Mouse (Mus musculus) heart, adult 2 months (tissue): ENCODE measurements around the gene Rbak. TPM values are rescaled to one million over a fixed set of nuclear protein-coding genes. Genes with fewer than 3 reads are reported as not detected.
A peak's percentile ranks its signal among the peaks of the same experiment; 100 is the strongest.
"Not testable (repeated sequence)": the region's sequence is repeated elsewhere in the genome, so short reads cannot be mapped to it uniquely, and the experiment has no call there.

Experiments used
- DNase-seq, 2 experiments: peaks; one replicate each; pipeline ENCODE4 v3.0.0; 2021
- H3K27ac ChIP-seq: fragments of 200-600 bp; 2 replicates; pipeline ENCODE4 v1.8.1; 2022
- H3K27me3 ChIP-seq: fragments of 200-500 bp; 2 replicates; pipeline ENCODE4 v1.6.1; 2012; ENCODE audit warnings: mild to moderate bottlenecking, low read length, inconsistent platforms, mixed read lengths; ENCODE audit not compliant: control insufficient read depth, insufficient read depth
- H3K36me3 ChIP-seq: fragments of 200-500 bp; 2 replicates; pipeline ENCODE4 v1.6.1; 2012; ENCODE audit warnings: low read length, inconsistent platforms; ENCODE audit not compliant: control insufficient read depth, insufficient read depth
- H3K4me1 ChIP-seq: fragments of 200-500 bp; 2 replicates; pipeline ENCODE4 v1.6.1; 2011; ENCODE audit warnings: low read length; ENCODE audit not compliant: control insufficient read depth, insufficient read depth
- H3K4me3 ChIP-seq: fragments of 200-600 bp; 2 replicates; pipeline ENCODE4 v1.8.1; 2022
- H3K79me2 ChIP-seq: fragments of 200-500 bp; replicated peaks from 2 replicates; pipeline ENCODE4 v1.6.1; 2012; ENCODE audit warnings: mild to moderate bottlenecking, inconsistent platforms, low read length, moderate library complexity, mixed read lengths; ENCODE audit not compliant: control insufficient read depth, insufficient read depth
- H3K9ac ChIP-seq: fragments of 200-500 bp; 2 replicates; pipeline ENCODE4 v1.6.1; 2012; ENCODE audit warnings: low read depth, mild to moderate bottlenecking, control low read depth, inconsistent platforms, low read length, mixed read lengths
- CTCF ChIP-seq: fragments of 200-600 bp; IDR thresholded peaks from 2 replicates; pipeline ENCODE4 v1.8.1; 2022; ENCODE audit warnings: antibody characterized with exemption, mild to moderate bottlenecking, moderate library complexity
- EP300 ChIP-seq: fragments of 200-500 bp; IDR thresholded peaks from 2 replicates; pipeline ENCODE4 v1.6.1; 2011; ENCODE audit warnings: low read depth, low read length, control low read depth; ENCODE audit not compliant: insufficient read depth
- POLR2A ChIP-seq: fragments of 200-500 bp; IDR thresholded peaks from 2 replicates; pipeline ENCODE4 v1.6.1; 2011; ENCODE audit warnings: mild to moderate bottlenecking, low read depth, low read length, control low read depth; ENCODE audit not compliant: insufficient read depth
- WGBS: fragments of 180-500 bp; shearing (Covaris S2); methylation state at CpG from one replicate; pipeline ENCODE4 v1.1.7; 2018; 5-methylcytosine and 5-hydroxymethylcytosine counted together
- intact Hi-C: fragments of 180-260 bp; cut with DNase I; formaldehyde crosslinking; loops from one replicate; pipeline ENCODE4 v1.15.1; 2025
- polyA plus RNA-seq: library from polyadenylated mRNA; depleted of rRNA; stranded (reverse); fragments of >200 nt; gene quantifications from 2 replicates; pipeline ENCODE4 v1.2.3, GENCODE M21; 2012
- total RNA-seq, 2 experiments: library from RNA; stranded (reverse); gene quantifications; 2 replicates each; pipeline ENCODE4 v1.2.3; 2021

The Rbak gene
- total and polyA plus RNA-seq, 3 experiments, result 1.9 to 4.4 (median 4.3) TPM

- Histone ChIP-seq H3K79me2 (no peaks in the 10 kb centered on the region), H3K27me3 (no peaks in the 10 kb centered on the region; the same call in 1 of the 2 replicates), H3K36me3 (no peaks in the 10 kb centered on the region), H3K9ac (no peak overlapping the region), H3K27ac (no peak overlapping the region), H3K4me1 (no peaks in the 10 kb centered on the region), H3K4me3 (no peak overlapping the region)
- 68% methylated on average over 4 of the region's 4 CpGs for WGBS
- no peak for DNase-seq
- intact Hi-C loops, result no loop called here
- no peak for TF ChIP-seq POLR2A
- no peak for TF ChIP-seq CTCF
- TF ChIP-seq EP300, result no peak
These were observed 15.9 kb upstream of the Rbak start for GRCm38 (mm10) chr5:143196506-143196905.

- WGBS, result 64% methylated on average over 2 of the region's 2 CpGs
- TF ChIP-seq EP300, result no peak
These were observed 14.6 kb upstream of the Rbak start for GRCm38 (mm10) chr5:143195166-143195565.

GRCm38 (mm10) chr5:143194747-143195146, 14.2 kb upstream of the Rbak start:
- WGBS, result 53% methylated on average over 8 of the region's 8 CpGs
- DNase-seq, H3K79me2 ChIP-seq, H3K27me3 ChIP-seq, H3K27ac ChIP-seq, H3K4me3 ChIP-seq, H3K4me1 ChIP-seq, intact Hi-C loops, H3K9ac ChIP-seq, H3K36me3 ChIP-seq: not testable (repeated sequence)

More at GRCm38 (mm10) chr5:143195166-143195565, 14.6 kb upstream of the Rbak start:
- Histone ChIP-seq H3K4me3 (no peak overlapping the region), H3K27me3 (no peaks in the 10 kb centered on the region; the same call in 1 of the 2 replicates), H3K9ac (no peak overlapping the region), H3K27ac (no peak overlapping the region), H3K4me1 (no peaks in the 10 kb centered on the region), H3K36me3 (no peaks in the 10 kb centered on the region), H3K79me2 (no peaks in the 10 kb centered on the region)
- DNase-seq, result no peak
- intact Hi-C loops, result no loop called here

- DNase-seq, result no peak
- 78% methylated on average over 8 of the region's 8 CpGs for WGBS
- no peaks in the 10 kb centered on the region for H3K4me1 ChIP-seq
- H3K79me2 ChIP-seq, result no peaks in the 10 kb centered on the region
- intact Hi-C loops, result no loop called here
- no peak overlapping the region for H3K4me3 ChIP-seq
- TF ChIP-seq EP300, result no peak
- TF ChIP-seq CTCF, result no peak
- TF ChIP-seq POLR2A, result no peak
- no peaks in the 10 kb centered on the region; the same call in 1 of the 2 replicates for H3K27me3 ChIP-seq
- no peak overlapping the region for H3K9ac ChIP-seq
- H3K36me3 ChIP-seq, result no peaks in the 10 kb centered on the region
- H3K27ac ChIP-seq, result no peak overlapping the region
These were observed 12.2 kb upstream of the Rbak start for GRCm38 (mm10) chr5:143192806-143193205.

GRCm38 (mm10) chr5:143188014-143188413, 7.4 kb upstream of the Rbak start:
- 58% methylated on average over 1 of the region's 1 CpGs for WGBS
- H3K79me2 ChIP-seq, H3K4me1 ChIP-seq, DNase-seq, H3K36me3 ChIP-seq, H3K27ac ChIP-seq, H3K4me3 ChIP-seq, H3K9ac ChIP-seq, intact Hi-C loops, H3K27me3 ChIP-seq: not testable (repeated sequence)

GRCm38 (mm10) chr5:143179179-143179578, 1.4 kb downstream of the Rbak start:
- Histone ChIP-seq H3K9ac (no peak overlapping the region), H3K27ac (no peak overlapping the region), H3K36me3 (peaks cover 3% of the 10 kb centered on the region; the same call in 1 of the 2 replicates), H3K4me3 (no peak overlapping the region), H3K27me3 (no peaks in the 10 kb centered on the region), H3K4me1 (peaks cover 1% of the 10 kb centered on the region; the same call in 1 of the 2 replicates), H3K79me2 (no peaks in the 10 kb centered on the region)
- WGBS, result 42% methylated on average over 6 of the region's 6 CpGs
- TF ChIP-seq EP300 (no peak), CTCF (peak; percentile 64)
- DNase-seq, result no peak
- intact Hi-C loops, result no loop called here
